Mouse (Mus musculus): ENCODE data around the gene Ugt1a2.

- TF ChIP-seq CTCF (IDR thresholded peaks at IDR 0.05; ENCODE audit: control insufficient read depth, insufficient read depth, insufficient read length) (no peak), MYOG (IDR thresholded peaks at IDR 0.05; ENCODE audit: control insufficient read depth, extremely low read depth, insufficient read length) (no peak), MAX (IDR thresholded peaks at IDR 0.05) (no peak), USF1 (IDR thresholded peaks at IDR 0.05; ENCODE audit: low read depth) (no peak)
Observed at GRCm38 (mm10) chr1:88225741-88226140, 25.3 kb downstream of the Ugt1a2 start.
